Mouse (Mus musculus): ENCODE measurements at regions not wholly inside any gene's neighbourhood (a gene's known extent, or its start where the extent isn't known, plus 50 kb on each side); places are given as distances from the start of the nearest gene placed in this dataset.

DNA sequence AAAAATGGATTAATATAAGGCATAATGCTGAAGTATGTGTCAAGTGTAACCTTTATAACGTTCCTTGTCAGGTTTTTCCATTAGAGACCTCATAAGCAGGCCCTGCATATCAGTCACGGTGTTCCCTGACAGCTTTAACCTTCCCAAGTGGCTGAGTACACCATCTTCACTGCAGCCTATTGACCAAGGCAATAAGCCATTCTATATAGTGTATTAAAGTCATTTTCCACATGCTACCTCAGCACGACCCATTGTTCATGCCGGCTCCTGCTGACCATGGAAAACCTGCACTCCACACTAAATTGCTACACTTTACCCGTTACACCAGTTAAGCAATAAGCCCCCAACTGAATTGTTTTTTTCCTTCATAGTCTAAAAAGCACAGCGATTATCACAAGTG lies 883.0 kb upstream of the Arrdc3 start:
- no peak overlapping the region for H3K4me2 ChIP-seq (ENCODE audit: low read length)
- no peaks in the 10 kb centered on the region for H3K36me3 ChIP-seq (ENCODE audit: insufficient read depth, low read length)
- H3K4me3 ChIP-seq (replicated peaks; ENCODE audit: low read depth, low read length), result no peak overlapping the region
- no peaks in the 10 kb centered on the region for H3K4me1 ChIP-seq (replicated peaks; ENCODE audit: insufficient read depth, low read length)
- no peaks in the 10 kb centered on the region for H3K9me3 ChIP-seq (replicated peaks; ENCODE audit: low read length)
- no peaks in the 10 kb centered on the region for H3K27me3 ChIP-seq (ENCODE audit: insufficient read depth, low read length)
- ATAC-seq (replicated peaks; ENCODE audit: low FRiP score, low read depth), result no peak
- TF ChIP-seq CTCF (IDR thresholded peaks at IDR 0.05; ENCODE audit: low read depth), result no peak
- DNase-seq (ENCODE audit: low spot score), result no peak
- no peak overlapping the region for H3K27ac ChIP-seq
- H3K9ac ChIP-seq (ENCODE audit: low read depth, low read length), result no peak overlapping the region
- 56% methylated on average over 6 of the region's 6 CpGs for WGBS

DNA sequence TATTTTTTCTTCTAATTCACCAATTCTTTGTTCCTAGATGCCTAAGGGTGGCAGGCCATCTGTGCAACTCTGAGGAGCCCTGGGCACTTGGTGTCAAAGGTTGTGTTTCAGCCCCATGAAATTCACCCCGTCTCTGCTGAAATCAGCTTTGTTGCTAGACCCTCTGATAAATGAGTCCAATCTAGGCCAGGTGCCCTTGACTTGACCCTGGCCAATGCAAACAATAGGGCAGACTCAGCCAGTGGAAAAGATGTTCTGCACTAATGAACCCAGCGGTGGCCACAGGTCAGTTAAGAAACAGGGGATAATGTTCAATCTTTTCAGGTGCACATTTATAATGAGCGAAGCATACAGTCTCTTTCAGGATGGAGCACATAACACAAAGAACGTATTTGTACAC lies 882.5 kb upstream of the Arrdc3 start:
- no peak overlapping the region for H3K4me3 ChIP-seq (replicated peaks; ENCODE audit: low read depth, low read length)
- no peaks in the 10 kb centered on the region for H3K4me1 ChIP-seq (replicated peaks; ENCODE audit: insufficient read depth, low read length)
- no peak for DNase-seq (ENCODE audit: low spot score)
- peak; percentile 63; the same call in 1 of the 2 replicates for ATAC-seq (replicated peaks; ENCODE audit: low FRiP score, low read depth)
- no peaks in the 10 kb centered on the region for H3K36me3 ChIP-seq (ENCODE audit: insufficient read depth, low read length)
- no peak overlapping the region for H3K9ac ChIP-seq (ENCODE audit: low read depth, low read length)
- no peaks in the 10 kb centered on the region for H3K9me3 ChIP-seq (replicated peaks; ENCODE audit: low read length)
- no peak overlapping the region for H3K4me2 ChIP-seq (ENCODE audit: low read length)
- no peak for TF ChIP-seq CTCF (IDR thresholded peaks at IDR 0.05; ENCODE audit: low read depth)
- no peak overlapping the region for H3K27ac ChIP-seq
- H3K27me3 ChIP-seq (ENCODE audit: insufficient read depth, low read length), result no peaks in the 10 kb centered on the region
- 32% methylated on average over 4 of the region's 4 CpGs for WGBS

Measured in kidney, postnatal 0 days (tissue).